Mouse (Mus musculus) neural tube, embryonic 14.5 days (tissue): ENCODE data around the gene Becn1. TPM values are rescaled to one million over a fixed set of nuclear protein-coding genes. Genes with fewer than 3 reads are reported as not detected.
A peak's percentile ranks its signal among the peaks of the same experiment; 100 is the strongest.

ENCODE experiments used
- ATAC-seq: fragments of 200-750 bp; cut with Nextera tagmentation; 2 replicates; pipeline ENCODE4 v1.8.0; 2017; ENCODE audit warnings: low read depth, mild to moderate bottlenecking, moderate TSS enrichment, moderate library complexity
- H3K27ac ChIP-seq: fragments of 300-500 bp; sonication (generic); 2 replicates; pipeline ENCODE4 v1.5.1; 2014; ENCODE audit warnings: low read depth, mild to moderate bottlenecking, control low read depth, low read length, moderate library complexity, mixed read lengths
- H3K27me3 ChIP-seq: fragments of 300-500 bp; sonication (generic); 2 replicates; pipeline ENCODE4 v1.6.1; 2014; ENCODE audit warnings: low read length; ENCODE audit not compliant: control insufficient read depth, insufficient read depth
- H3K36me3 ChIP-seq: fragments of 300-500 bp; sonication (generic); 2 replicates; pipeline ENCODE4 v1.6.1; 2014; ENCODE audit warnings: low read length, mixed read lengths; ENCODE audit not compliant: control insufficient read depth, insufficient read depth
- H3K4me1 ChIP-seq: fragments of 300-500 bp; sonication (generic); 2 replicates; pipeline ENCODE4 v1.6.1; 2014; ENCODE audit warnings: low read length; ENCODE audit not compliant: control insufficient read depth, insufficient read depth
- H3K4me2 ChIP-seq: fragments of 300-500 bp; sonication (generic); 2 replicates; pipeline ENCODE4 v1.6.1; 2014; ENCODE audit warnings: mild to moderate bottlenecking, low read depth, low read length, control low read depth
- H3K4me3 ChIP-seq: fragments of 300-500 bp; sonication (generic); 2 replicates; pipeline ENCODE4 v1.5.1; 2014; ENCODE audit warnings: low read depth, low read length, control low read depth, mixed read lengths
- H3K9ac ChIP-seq: fragments of 300-500 bp; sonication (generic); replicated peaks from 2 replicates; pipeline ENCODE4 v1.6.1; 2014; ENCODE audit warnings: low read depth, mild to moderate bottlenecking, control low read depth, low read length, mixed read lengths
- H3K9me3 ChIP-seq: fragments of 300-500 bp; sonication (generic); 2 replicates; pipeline ENCODE4 v1.6.1; 2016; ENCODE audit warnings: low read length; ENCODE audit not compliant: control insufficient read depth
- WGBS: fragments of 180-500 bp; shearing (Covaris S2); extraction: QIAGEN DNeasy Blood & Tissue Kit; methylation state at CpG from one replicate; pipeline ENCODE4 v1.1.7; 2014; 5-methylcytosine and 5-hydroxymethylcytosine counted together
- polyA plus RNA-seq: library from polyadenylated mRNA; unstranded; fragments of >200 nt; fragmentation: Nextera tagmentation; extraction: Ambion mirVana; gene quantifications from 2 replicates; pipeline ENCODE4 v1.2.1, GENCODE M21; 2014

Becn1 gene
- polyA plus RNA-seq: 178 and 182 TPM in 2 replicates

DNA sequence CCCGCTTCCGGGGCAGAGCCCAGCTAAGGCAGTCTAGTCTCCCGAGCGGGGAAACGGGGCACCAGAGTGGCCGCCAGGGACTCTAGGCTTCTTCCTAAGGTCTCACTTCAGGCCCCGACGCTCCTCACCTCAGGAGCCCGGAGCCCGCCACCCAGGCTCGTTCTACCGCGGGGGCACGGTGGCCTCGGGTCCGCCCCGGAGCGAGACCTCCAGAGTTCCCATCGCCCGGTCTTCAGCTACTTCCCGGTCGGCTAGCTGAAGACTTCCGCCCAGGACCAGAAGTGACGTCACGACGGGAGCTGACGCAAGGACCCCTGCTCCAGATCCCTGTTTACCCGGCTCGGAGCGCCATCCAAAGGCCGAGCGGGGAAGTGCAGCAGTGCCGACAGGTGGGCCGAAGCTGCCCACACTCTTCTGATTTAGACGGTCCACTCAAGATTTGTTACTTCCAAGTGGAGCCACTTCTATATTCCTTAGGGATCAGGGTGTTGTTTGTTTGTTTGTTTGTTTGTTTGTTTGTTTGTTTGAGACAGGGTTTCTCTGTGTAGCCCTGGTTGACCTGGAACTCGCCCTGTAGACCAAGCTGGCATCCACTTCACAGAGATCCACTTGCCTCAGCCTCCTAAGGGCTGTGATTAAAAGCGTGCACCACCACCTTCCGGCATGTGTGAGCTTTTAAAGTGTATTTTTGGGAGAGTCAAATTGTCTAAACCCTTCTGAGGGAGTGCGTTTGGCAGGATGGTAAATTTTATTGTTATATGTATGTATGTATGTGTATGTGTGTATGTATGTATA is at the start of gene Becn1:
Gene Becn1, minus strand, starts transcription at position 283 of the 795 bp plus-strand sequence.
- Histone ChIP-seq H3K9ac (peak within 1 kb of the TSS; percentile 75), H3K4me3 (peak within 1 kb of the TSS; percentile 58), H3K9me3 (no peaks in the 10 kb centered on the region), H3K4me2 (peak within 1 kb of the TSS; percentile 99), H3K27me3 (no peaks in the 10 kb centered on the region), H3K36me3 (no peaks in the 10 kb centered on the region; the same call in 1 of the 2 replicates), H3K4me1 (peaks cover 12% of the 10 kb centered on the region), H3K27ac (peak within 1 kb of the TSS; percentile 76)
- ATAC-seq: peak; percentile 95
- 7% methylated on average over 39 of the region's 39 CpGs for WGBS

DNA sequence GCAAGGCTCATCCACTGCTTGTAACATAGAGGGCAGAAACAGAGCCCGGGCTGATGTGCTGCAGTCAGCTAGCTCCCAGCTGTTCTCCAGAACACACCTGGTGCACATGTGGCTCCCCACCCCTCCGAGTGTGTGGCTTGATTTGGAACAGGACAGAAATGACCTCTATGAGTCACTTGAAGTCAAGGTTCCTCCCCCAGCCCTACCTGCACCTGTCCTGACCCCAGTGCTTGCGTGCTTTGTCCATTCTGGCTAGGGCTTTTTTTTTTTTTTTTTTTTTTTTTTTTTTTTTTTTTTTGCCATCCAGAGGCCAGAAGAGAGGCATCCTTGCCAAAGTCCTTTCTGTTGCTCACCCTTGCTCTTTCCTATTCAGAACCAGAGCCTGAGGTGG is 49.6 kb upstream of the Becn1 start:
- no peaks in the 10 kb centered on the region for H3K4me1 ChIP-seq
- H3K4me3 ChIP-seq: no peak overlapping the region
- no peak overlapping the region for H3K9ac ChIP-seq
- no peak overlapping the region for H3K27ac ChIP-seq
- no peak overlapping the region for H3K4me2 ChIP-seq
- no peak for ATAC-seq
- H3K9me3 ChIP-seq: no peaks in the 10 kb centered on the region
- no peaks in the 10 kb centered on the region for H3K36me3 ChIP-seq
- 83% methylated on average over 3 of the region's 3 CpGs for WGBS
- no peaks in the 10 kb centered on the region for H3K27me3 ChIP-seq

DNA sequence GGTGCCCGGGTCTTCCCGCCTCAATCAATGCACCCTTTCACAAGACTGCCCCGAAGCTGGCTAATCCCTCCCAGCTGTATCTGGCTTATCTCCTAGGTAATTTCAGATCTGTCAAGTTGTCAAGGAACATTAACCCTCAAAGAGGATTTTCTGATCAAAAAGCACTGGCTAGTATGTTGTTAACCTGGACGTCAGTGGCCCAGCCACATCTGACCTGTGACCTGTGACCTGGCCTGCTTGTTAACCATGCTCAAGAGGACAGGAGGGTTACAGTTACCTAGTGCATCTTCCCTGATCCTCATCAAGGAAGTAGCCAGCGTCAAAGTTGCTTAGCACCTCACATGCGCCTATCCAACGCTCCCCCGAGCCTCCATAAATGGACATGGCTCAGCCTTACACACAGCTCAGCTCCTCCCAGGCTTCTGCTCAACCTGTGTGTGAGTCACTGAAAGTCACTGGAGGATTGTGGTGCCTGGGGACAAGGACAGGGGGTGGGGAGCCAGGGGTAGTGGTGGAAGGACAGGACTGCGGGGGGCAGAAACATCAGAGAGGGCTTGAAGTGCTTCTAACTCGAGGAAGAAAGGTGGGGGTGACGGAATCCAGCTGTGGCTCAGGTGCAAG is 49.1 kb upstream of the Becn1 start:
- Histone ChIP-seq H3K4me3 (no peak overlapping the region), H3K4me2 (no peak overlapping the region), H3K9me3 (no peaks in the 10 kb centered on the region), H3K4me1 (no peaks in the 10 kb centered on the region), H3K36me3 (no peaks in the 10 kb centered on the region), H3K27me3 (no peaks in the 10 kb centered on the region), H3K9ac (no peak overlapping the region), H3K27ac (no peak overlapping the region)
- no peak for ATAC-seq
- 74% methylated on average over 11 of the region's 11 CpGs for WGBS

DNA sequence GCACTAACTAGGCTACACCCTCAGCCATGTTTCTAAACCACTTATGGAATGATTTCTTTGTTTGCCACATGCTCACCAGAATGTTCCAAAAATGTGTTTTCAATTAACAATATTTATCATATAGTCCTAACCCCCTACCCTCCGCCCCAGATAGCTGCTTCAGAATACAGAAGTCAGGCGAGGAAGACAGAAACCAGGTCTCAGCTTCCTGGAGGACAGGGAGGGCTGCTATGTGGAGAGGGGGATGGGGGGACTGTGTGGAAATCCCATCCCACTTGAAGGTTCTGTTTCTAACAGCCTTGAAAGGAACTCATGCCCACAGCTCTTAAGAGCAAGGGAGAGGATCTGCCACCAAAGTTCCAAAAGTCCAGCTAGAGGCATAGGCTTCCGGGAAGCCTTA is 47.1 kb upstream of the Becn1 start:
- Histone ChIP-seq H3K36me3 (no peaks in the 10 kb centered on the region), H3K4me1 (no peaks in the 10 kb centered on the region), H3K27me3 (no peaks in the 10 kb centered on the region), H3K9ac (no peak overlapping the region), H3K4me2 (no peak overlapping the region), H3K9me3 (no peaks in the 10 kb centered on the region), H3K4me3 (no peak overlapping the region), H3K27ac (no peak overlapping the region)
- WGBS: 89% methylated on average over 3 of the region's 3 CpGs
- no peak for ATAC-seq

DNA sequence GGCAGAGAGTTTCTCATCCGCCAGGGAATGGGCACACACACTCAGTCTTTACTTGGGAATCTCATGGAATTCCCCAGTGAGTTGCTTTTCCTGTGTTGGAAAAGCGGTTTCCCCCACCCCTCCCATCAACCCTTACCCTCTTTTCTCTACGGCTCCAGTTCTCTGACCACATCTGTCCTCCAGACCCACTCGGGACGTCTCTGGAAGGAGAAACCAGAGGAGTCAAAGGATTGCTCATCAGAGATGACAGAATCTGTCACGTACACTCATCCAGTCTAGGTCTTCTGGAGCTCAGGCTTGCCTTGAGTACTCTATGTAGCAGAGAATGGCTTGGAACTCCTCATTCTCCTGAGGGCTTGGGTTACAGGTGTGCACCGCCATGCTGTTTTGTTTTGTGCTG is 46.7 kb upstream of the Becn1 start:
- Histone ChIP-seq H3K27ac (no peak overlapping the region), H3K9ac (no peak overlapping the region), H3K4me3 (no peak overlapping the region), H3K27me3 (no peaks in the 10 kb centered on the region), H3K9me3 (no peaks in the 10 kb centered on the region), H3K36me3 (no peaks in the 10 kb centered on the region), H3K4me1 (no peaks in the 10 kb centered on the region), H3K4me2 (no peak overlapping the region)
- WGBS: 73% methylated on average over 7 of the region's 7 CpGs
- no peak for ATAC-seq

DNA sequence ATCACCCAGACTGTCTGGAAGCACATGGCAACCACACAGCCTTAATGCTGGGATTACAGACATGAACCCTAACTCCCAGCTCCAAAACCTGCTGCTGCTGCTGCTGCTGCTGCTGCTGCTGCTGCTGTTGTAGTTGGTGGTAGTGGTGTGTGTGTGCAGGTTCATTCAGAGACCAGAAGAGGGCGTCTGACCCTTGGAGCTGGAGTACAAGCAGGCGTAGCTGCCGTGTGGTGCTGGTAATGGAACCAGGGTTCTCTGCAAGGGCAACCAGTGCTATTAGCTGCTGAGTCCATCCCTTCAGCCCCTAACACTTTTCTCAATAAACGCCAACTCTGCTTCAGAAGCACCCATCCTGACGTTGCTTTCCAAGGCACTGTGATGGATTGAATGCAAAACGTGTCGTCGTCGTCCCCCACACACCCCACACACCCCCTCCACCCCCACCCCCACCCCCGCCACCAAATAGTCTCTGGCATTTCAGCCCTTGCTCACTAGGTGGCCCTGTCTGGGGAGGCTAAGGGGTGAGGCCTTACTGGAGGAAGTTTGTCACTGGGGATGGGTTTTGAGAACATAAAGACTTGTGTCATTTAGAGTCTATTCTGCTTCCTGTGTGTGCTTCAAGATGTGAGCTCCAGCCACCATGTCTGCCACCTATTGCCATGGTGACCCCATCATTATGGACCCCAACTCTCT is 45.1 kb upstream of the Becn1 start:
- no peaks in the 10 kb centered on the region for H3K36me3 ChIP-seq
- no peak for ATAC-seq
- WGBS: 76% methylated on average over 10 of the region's 10 CpGs
- H3K9me3 ChIP-seq: no peaks in the 10 kb centered on the region
- no peak overlapping the region for H3K27ac ChIP-seq
- H3K27me3 ChIP-seq: no peaks in the 10 kb centered on the region
- no peak overlapping the region for H3K4me2 ChIP-seq
- no peaks in the 10 kb centered on the region for H3K4me1 ChIP-seq
- no peak overlapping the region for H3K9ac ChIP-seq
- no peak overlapping the region for H3K4me3 ChIP-seq

DNA sequence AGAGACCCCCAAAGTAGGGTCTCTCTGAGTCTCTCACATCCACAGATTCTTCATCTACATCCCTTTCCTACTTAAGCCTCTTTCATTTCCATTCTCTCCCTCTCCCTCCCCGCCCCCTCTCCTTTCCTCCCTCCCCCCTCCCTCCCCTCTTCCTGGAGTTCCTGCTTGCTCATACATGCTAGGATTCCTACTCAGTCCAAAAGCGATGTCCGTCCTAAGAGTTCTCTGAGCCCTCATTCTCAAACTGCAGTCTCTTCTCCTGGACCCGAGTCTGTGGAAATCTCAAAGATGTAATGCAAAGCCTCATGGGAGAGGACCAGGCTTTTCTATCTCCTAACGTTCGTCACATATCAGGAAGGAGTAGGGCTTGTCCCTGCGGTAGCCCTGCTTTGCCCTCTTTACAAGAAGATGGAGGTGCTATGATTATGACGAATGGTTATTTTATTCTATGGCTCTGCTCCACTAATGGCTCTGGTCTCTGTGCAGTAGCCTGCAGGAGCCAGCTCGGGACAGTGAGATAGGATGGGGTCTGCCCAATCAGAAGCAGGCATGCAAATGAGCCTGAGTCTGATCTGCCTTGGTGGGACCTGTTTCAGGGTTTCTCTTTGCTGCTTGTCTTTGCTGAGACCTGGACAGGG is 36.2 kb upstream of the Becn1 start:
- Histone ChIP-seq H3K4me1 (peaks cover 4% of the 10 kb centered on the region; the same call in 1 of the 2 replicates), H3K9ac (peak overlapping the region; percentile 8; the same call in 1 of the 2 replicates), H3K4me3 (peak overlapping the region; percentile 20), H3K27ac (peak overlapping the region; percentile 16; the same call in 1 of the 2 replicates), H3K4me2 (peak overlapping the region; percentile 47), H3K9me3 (no peaks in the 10 kb centered on the region), H3K36me3 (no peaks in the 10 kb centered on the region), H3K27me3 (no peaks in the 10 kb centered on the region)
- WGBS: 3% methylated on average over 9 of the region's 9 CpGs
- ATAC-seq: peak; percentile 81

DNA sequence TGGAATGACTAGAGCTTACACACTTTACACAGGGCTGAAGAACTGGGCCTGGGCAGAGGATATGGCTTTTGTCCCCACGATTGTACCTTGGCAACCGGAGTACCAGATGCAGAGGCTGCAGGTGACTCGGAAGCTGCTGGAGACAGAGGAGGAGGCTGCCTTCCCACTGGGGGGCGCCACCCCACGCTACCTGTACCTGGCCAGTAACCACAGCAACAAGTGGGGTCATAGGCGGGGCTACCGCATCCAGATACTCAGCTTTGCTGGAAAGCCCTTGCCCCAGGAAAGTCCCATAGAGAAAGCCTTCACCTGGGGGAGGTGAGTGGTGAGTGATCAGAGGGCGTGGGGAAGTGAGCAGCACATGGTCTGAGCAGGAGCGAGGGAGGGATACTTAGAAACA is 33.6 kb upstream of the Becn1 start:
- WGBS: 86% methylated on average over 9 of the region's 9 CpGs
- H3K4me2 ChIP-seq: no peak overlapping the region
- no peak overlapping the region for H3K4me3 ChIP-seq
- H3K9ac ChIP-seq: no peak overlapping the region
- H3K9me3 ChIP-seq: no peaks in the 10 kb centered on the region
- H3K36me3 ChIP-seq: no peaks in the 10 kb centered on the region
- H3K4me1 ChIP-seq: peaks cover 4% of the 10 kb centered on the region; the same call in 1 of the 2 replicates
- H3K27ac ChIP-seq: no peak overlapping the region
- ATAC-seq: no peak
- no peaks in the 10 kb centered on the region for H3K27me3 ChIP-seq
